17 mouse cellular contexts compared by ENCODE assay signal in the genomic region with DNA sequence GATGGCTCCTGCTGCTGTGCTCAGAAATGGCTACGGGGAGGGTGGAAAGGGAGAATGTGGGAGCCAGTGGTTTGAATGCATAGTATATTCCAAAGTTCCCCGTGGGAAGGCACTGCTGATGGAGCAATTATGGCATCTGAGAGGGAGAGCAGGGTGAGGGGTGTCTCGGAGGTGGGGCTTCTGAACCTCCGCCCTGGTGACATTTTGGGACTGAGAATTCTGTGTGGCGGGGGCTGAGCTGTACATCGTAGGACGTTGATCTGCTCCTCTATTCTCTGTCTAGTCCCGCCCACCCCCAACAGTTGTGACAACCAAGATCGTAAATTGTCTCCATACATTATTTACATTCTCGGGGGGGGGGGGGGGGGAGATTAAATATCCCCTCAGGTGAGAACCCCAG. TPM values are rescaled to one million over a fixed set of nuclear protein-coding genes. Genes with fewer than 3 reads are reported as not detected.
DNase-seq lines count a peak whose midpoint lies in the region; ATAC-seq lines count a peak whose summit lies in the region.
"Had no signal": no experiment of that assay in that cellular context is flagged by ENCODE, and none has a peak within 500 bp of the region (broad histone marks: within the 10 kb centered on the region; RNA-seq: fewer than 3 reads in every experiment).

No protein-coding gene starts in this region.

- H3K9me3 ChIP-seq in embryonic facial prominence, embryonic 14.5 days (ENCODE audit: control insufficient read depth, low read length): no peaks in the 10 kb centered on the region
- H3K9me3 ChIP-seq in embryonic facial prominence, embryonic 10.5 days: no peaks in the 10 kb centered on the region
- no peaks in the 10 kb centered on the region for H3K9me3 ChIP-seq in neural tube, embryonic 11.5 days (ENCODE audit: control insufficient read depth, low read length)
- no peaks in the 10 kb centered on the region for H3K9me3 ChIP-seq in midbrain, embryonic 15.5 days
- H3K9me3 ChIP-seq in kidney, embryonic 15.5 days (replicated peaks): no peaks in the 10 kb centered on the region
- H3K9me3 ChIP-seq: limb, embryonic 10.5 days had no signal

- ATAC-seq in embryonic facial prominence, embryonic 14.5 days (ENCODE audit: low read depth): no peak
- peak; percentile 65; the same call in 1 of the 2 replicates for ATAC-seq in neural tube, embryonic 11.5 days (ENCODE audit: insufficient read depth, low FRiP score, low TSS enrichment)
- no peak for ATAC-seq in midbrain, embryonic 15.5 days (replicated peaks)
- no peak for ATAC-seq in kidney, embryonic 15.5 days (replicated peaks; ENCODE audit: low FRiP score)
- ATAC-seq: CD4-positive, CD25-positive, alpha-beta regulatory T cell, adult 4 months had no signal

- H3K27ac ChIP-seq in embryonic facial prominence, embryonic 14.5 days (replicated peaks; ENCODE audit: low read depth, low read length): no peak overlapping the region
- H3K27ac ChIP-seq in embryonic facial prominence, embryonic 10.5 days (replicated peaks): no peak overlapping the region
- H3K27ac ChIP-seq in neural tube, embryonic 11.5 days (ENCODE audit: low read depth, low read length): no peak overlapping the region
- no peak overlapping the region for H3K27ac ChIP-seq in midbrain, embryonic 15.5 days
- no peak overlapping the region for H3K27ac ChIP-seq in kidney, embryonic 15.5 days
- H3K27ac ChIP-seq: limb, embryonic 10.5 days had no signal

- H3K4me2 ChIP-seq in embryonic facial prominence, embryonic 14.5 days (ENCODE audit: low read depth, low read length): peak overlapping the region; percentile 8; the same call in 1 of the 2 replicates
- H3K4me2 ChIP-seq in neural tube, embryonic 11.5 days (ENCODE audit: low read depth): no peak overlapping the region
- peak overlapping the region; percentile 31 for H3K4me2 ChIP-seq in midbrain, embryonic 15.5 days
- H3K4me2 ChIP-seq in kidney, embryonic 15.5 days: no peak overlapping the region
- H3K4me2 ChIP-seq: liver, embryonic 11.5 days had no signal

- DNase-seq in embryonic facial prominence, embryonic 14.5 days (ENCODE audit: low spot score): no peak
- no peak for DNase-seq in embryonic facial prominence, embryonic 10.5 days (ENCODE audit: low spot score)
- no peak for DNase-seq in neural tube, embryonic 11.5 days (ENCODE audit: low spot score)
- DNase-seq in neural tube, embryonic 10.5 days (ENCODE audit: extremely low spot score, low spot score): no peak
- DNase-seq in embryo, embryonic 9.5 days (ENCODE audit: extremely low spot score): no peak
- no peak for DNase-seq in embryo, embryonic 10 days (ENCODE audit: low spot score)
- DNase-seq: cerebellum, adult 11 months; gastrocnemius, postnatal 25 days; heart, postnatal 10 days; kidney, adult 8-10 months; lung, adult 2 months; lung, postnatal 4 days had no signal

- H3K27me3 ChIP-seq in embryonic facial prominence, embryonic 14.5 days (replicated peaks; ENCODE audit: control insufficient read depth, insufficient read depth, low read length): no peaks in the 10 kb centered on the region
- H3K27me3 ChIP-seq in embryonic facial prominence, embryonic 10.5 days (replicated peaks; ENCODE audit: low read depth, poor library complexity, severe bottlenecking): no peaks in the 10 kb centered on the region
- H3K27me3 ChIP-seq in neural tube, embryonic 11.5 days (ENCODE audit: control insufficient read depth, insufficient read depth, low read length): no peaks in the 10 kb centered on the region
- no peaks in the 10 kb centered on the region for H3K27me3 ChIP-seq in midbrain, embryonic 15.5 days (replicated peaks)
- no peaks in the 10 kb centered on the region for H3K27me3 ChIP-seq in kidney, embryonic 15.5 days

- no peak overlapping the region for H3K4me3 ChIP-seq in embryonic facial prominence, embryonic 14.5 days (ENCODE audit: low read depth, low read length)
- no peak overlapping the region for H3K4me3 ChIP-seq in embryonic facial prominence, embryonic 10.5 days
- no peak overlapping the region for H3K4me3 ChIP-seq in neural tube, embryonic 11.5 days (ENCODE audit: low read depth, low read length)
- no peak overlapping the region for H3K4me3 ChIP-seq in midbrain, embryonic 15.5 days
- no peak overlapping the region for H3K4me3 ChIP-seq in kidney, embryonic 15.5 days (replicated peaks)
- H3K4me3 ChIP-seq: limb, embryonic 10.5 days had no signal

- H3K4me1 ChIP-seq in embryonic facial prominence, embryonic 14.5 days (ENCODE audit: control insufficient read depth, insufficient read depth, low read length): no peaks in the 10 kb centered on the region
- H3K4me1 ChIP-seq in embryonic facial prominence, embryonic 10.5 days: peaks cover 13% of the 10 kb centered on the region
- H3K4me1 ChIP-seq in neural tube, embryonic 11.5 days (ENCODE audit: control insufficient read depth, insufficient read depth, low read length): 0 out of 2 replicates have a peak, but pooled peaks cover 3% of the 10 kb centered on the region
- peaks cover 25% of the 10 kb centered on the region for H3K4me1 ChIP-seq in midbrain, embryonic 15.5 days
- H3K4me1 ChIP-seq in kidney, embryonic 15.5 days: 0 out of 2 replicates have a peak, but pooled peaks cover 7% of the 10 kb centered on the region

- WGBS in embryonic facial prominence, embryonic 14.5 days: 55% methylated on average over 10 of the region's 10 CpGs
- WGBS in embryonic facial prominence, embryonic 10.5 days: 76% methylated on average over 10 of the region's 10 CpGs
- 49% methylated on average over 10 of the region's 10 CpGs for WGBS in neural tube, embryonic 11.5 days
- WGBS in midbrain, embryonic 15.5 days: 43% methylated on average over 10 of the region's 10 CpGs
- WGBS in kidney, embryonic 15.5 days: 57% methylated on average over 10 of the region's 10 CpGs

- no peak overlapping the region for H3K9ac ChIP-seq in embryonic facial prominence, embryonic 14.5 days (ENCODE audit: low read depth, low read length)
- no peak overlapping the region for H3K9ac ChIP-seq in neural tube, embryonic 11.5 days (ENCODE audit: low read length)
- H3K9ac ChIP-seq in midbrain, embryonic 15.5 days: no peak overlapping the region
- no peak overlapping the region for H3K9ac ChIP-seq in kidney, embryonic 15.5 days

- 0 out of 2 replicates have a peak, but pooled peaks cover 11% of the 10 kb centered on the region for H3K36me3 ChIP-seq in embryonic facial prominence, embryonic 14.5 days (ENCODE audit: control insufficient read depth, insufficient read depth, low read length)
- H3K36me3 ChIP-seq in embryonic facial prominence, embryonic 10.5 days (replicated peaks): peaks cover 25% of the 10 kb centered on the region
- no peaks in the 10 kb centered on the region for H3K36me3 ChIP-seq in neural tube, embryonic 11.5 days (ENCODE audit: control insufficient read depth, insufficient read depth, low read length)
- H3K36me3 ChIP-seq in midbrain, embryonic 15.5 days (replicated peaks): peaks cover 9% of the 10 kb centered on the region
- no peaks in the 10 kb centered on the region for H3K36me3 ChIP-seq in kidney, embryonic 15.5 days

RNA-seq across cellular contexts. Expression of a gene that starts 6.9 kb away (rescaled TPM):
- polyA plus RNA-seq in embryonic facial prominence, embryonic 14.5 days (2014; fragmentation: Nextera tagmentation; extraction: Ambion mirVana): 1.3 and 3.3 TPM in 2 replicates
- 8.5 and 11.4 TPM in 2 replicates for polyA plus RNA-seq in embryonic facial prominence, embryonic 10.5 days (2016; fragmentation: Nextera tagmentation; extraction: Ambion mirVana)
- polyA plus RNA-seq in neural tube, embryonic 11.5 days (2014; fragmentation: Nextera tagmentation; extraction: Ambion mirVana): 4.9 and 5.1 TPM in 2 replicates
- 18.3 and 19.0 TPM in 2 replicates for polyA plus RNA-seq in midbrain, embryonic 15.5 days (2015; fragmentation: Nextera tagmentation; extraction: Ambion mirVana)
- polyA plus RNA-seq in kidney, embryonic 15.5 days (2015; fragmentation: Nextera tagmentation; extraction: Ambion mirVana): 1.9 and 2.3 TPM in 2 replicates
- polyA plus RNA-seq: CD4-positive, CD25-positive, alpha-beta regulatory T cell, adult 4 months; lung, adult 2 months had no signal

RNA-seq across cellular contexts. Expression of a gene that starts 26.6 kb away (rescaled TPM):
- polyA plus RNA-seq in embryonic facial prominence, embryonic 14.5 days (2014; fragmentation: Nextera tagmentation; extraction: Ambion mirVana): 13.0 and 14.5 TPM in 2 replicates
- 0.29 TPM in 1 of 2 replicates, not detected in the other for polyA plus RNA-seq in embryonic facial prominence, embryonic 10.5 days (2016; fragmentation: Nextera tagmentation; extraction: Ambion mirVana)
- polyA plus RNA-seq in neural tube, embryonic 11.5 days (2014; fragmentation: Nextera tagmentation; extraction: Ambion mirVana): 1.4 and 1.6 TPM in 2 replicates
- polyA plus RNA-seq in midbrain, embryonic 15.5 days (2015; fragmentation: Nextera tagmentation; extraction: Ambion mirVana): not detected in 2 replicates
- polyA plus RNA-seq in kidney, embryonic 15.5 days (2015; fragmentation: Nextera tagmentation; extraction: Ambion mirVana): 0.62 and 1.5 TPM in 2 replicates
- polyA plus RNA-seq: CD4-positive, CD25-positive, alpha-beta regulatory T cell, adult 4 months; liver, embryonic 11.5 days had no signal

Comparison
In these comparisons a context has a peak if more than half of its experiments do, and no peak if none do; other contexts are left out.
1. H3K4me2 ChIP-seq: peak in embryonic facial prominence, embryonic 14.5 days (single experiment) and midbrain, embryonic 15.5 days (single experiment); none in neural tube, embryonic 11.5 days (single experiment) and kidney, embryonic 15.5 days (single experiment).